Mouse (Mus musculus): Measurements from ENCODE around the gene Gm15517.
"Not testable (repeated sequence)": the region's sequence is repeated elsewhere in the genome, so short reads cannot be mapped to it uniquely, and the experiment has no call there.

Gm15517 gene

GRCm38 (mm10) chr7:44262791-44263643 lies 1.8 kb downstream of the Gm15517 start:
- in situ Hi-C loops (cut with MboI; ENCODE audit: unreplicated experiment in 2 of 2): loop anchor here (5.0 to 25.0 kb wide), 7 partner anchors 84 to 699 kb away; partner anchors contain the start of gene Cpt1c (in 1 of the 2)

GRCm38 (mm10) chr7:44268117-44268516 lies 6.9 kb downstream of the Gm15517 start:
- in situ Hi-C loops (cut with MboI; ENCODE audit: unreplicated experiment in 2 of 2): loop anchor here in 1 of 2 experiments (10.0 to 25.0 kb wide), 2 partner anchors 297 to 694 kb away; partner anchors contain the start of gene Cpt1c

- in situ Hi-C loops (cut with MboI; ENCODE audit: unreplicated experiment in 2 of 2): loop anchor here in 1 of 2 experiments (10.0 to 25.0 kb wide), 2 partner anchors 295 to 693 kb away; partner anchors contain the start of gene Cpt1c
Observed at GRCm38 (mm10) chr7:44269397-44269796, 8.2 kb downstream of the Gm15517 start.

DNA sequence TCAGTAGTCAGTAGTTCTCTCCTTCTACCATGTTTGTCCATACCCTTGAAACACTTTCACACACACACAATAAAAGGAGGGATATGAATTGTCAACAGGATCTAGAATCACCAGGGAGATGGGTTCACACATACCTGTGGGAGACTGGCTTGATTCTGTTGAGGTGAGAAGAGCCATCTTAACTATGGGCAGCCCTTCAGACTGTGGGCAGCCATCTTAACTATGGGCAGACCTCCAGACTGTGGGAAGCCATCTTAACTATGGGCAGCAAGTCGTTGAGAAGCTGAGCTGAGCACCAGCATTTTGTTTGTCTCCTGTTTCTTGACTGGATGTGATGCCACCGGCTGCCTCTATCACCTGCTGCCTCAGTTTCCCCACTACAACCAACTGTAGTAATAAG lies 10.1 kb downstream of the Gm15517 start:
- in situ Hi-C loops (cut with MboI; ENCODE audit: unreplicated experiment in 2 of 2): loop anchor here in 1 of 2 experiments (25.0 kb wide), 1 partner anchor 691 kb away; the partner anchor contains the start of gene Cpt1c

- in situ Hi-C loops (cut with MboI; ENCODE audit: unreplicated experiment in 2 of 2): loop anchor here in 1 of 2 experiments (25.0 kb wide), 1 partner anchor 690 kb away; the partner anchor contains the start of gene Cpt1c
Observed at GRCm38 (mm10) chr7:44272546-44272945, 11.3 kb downstream of the Gm15517 start.

DNA sequence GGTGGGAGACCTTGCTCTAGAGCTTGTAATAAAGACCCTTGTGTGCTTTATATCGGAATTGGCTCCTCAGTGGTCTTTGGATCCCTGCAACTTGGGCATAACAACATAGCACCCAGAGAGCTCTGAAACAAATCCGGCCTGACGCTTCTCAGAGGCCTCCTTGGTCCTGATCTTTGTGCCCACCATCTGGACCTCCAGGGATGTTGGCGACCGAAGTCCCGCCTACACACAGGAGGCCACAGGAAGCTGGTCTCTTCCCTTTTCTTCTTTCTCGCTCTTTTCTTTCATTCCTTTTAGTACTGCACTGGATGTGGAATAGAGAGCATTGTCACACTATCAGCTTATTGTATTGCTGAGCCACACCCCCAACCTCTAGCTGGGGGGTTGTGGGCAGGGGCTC lies 12.2 kb downstream of the Gm15517 start:
- in situ Hi-C loops (cut with MboI; ENCODE audit: unreplicated experiment in 2 of 2): loop anchor here in 1 of 2 experiments (25.0 kb wide), 1 partner anchor 689 kb away; the partner anchor contains the start of gene Cpt1c

GRCm38 (mm10) chr7:44274096-44274495 lies 12.8 kb downstream of the Gm15517 start:
- in situ Hi-C loops (cut with MboI; ENCODE audit: unreplicated experiment in 2 of 2): loop anchor here in 1 of 2 experiments (25.0 kb wide), 1 partner anchor 688 kb away; the partner anchor contains the start of gene Cpt1c

GRCm38 (mm10) chr7:44275546-44275945 lies 14.3 kb downstream of the Gm15517 start:
- in situ Hi-C loops (cut with MboI; ENCODE audit: unreplicated experiment in 2 of 2): no loop called here

GRCm38 (mm10) chr7:44276461-44277249 lies 15.4 kb downstream of the Gm15517 start:
- in situ Hi-C loops (cut with MboI; ENCODE audit: unreplicated experiment in 2 of 2): no loop called here

GRCm38 (mm10) chr7:44277250-44277622 lies 16.0 kb downstream of the Gm15517 start:
- in situ Hi-C loops (cut with MboI; ENCODE audit: unreplicated experiment in 2 of 2): no loop called here

GRCm38 (mm10) chr7:44280959-44281358 lies 19.7 kb downstream of the Gm15517 start:
- in situ Hi-C loops (cut with MboI; ENCODE audit: unreplicated experiment in 2 of 2): no loop called here

DNA sequence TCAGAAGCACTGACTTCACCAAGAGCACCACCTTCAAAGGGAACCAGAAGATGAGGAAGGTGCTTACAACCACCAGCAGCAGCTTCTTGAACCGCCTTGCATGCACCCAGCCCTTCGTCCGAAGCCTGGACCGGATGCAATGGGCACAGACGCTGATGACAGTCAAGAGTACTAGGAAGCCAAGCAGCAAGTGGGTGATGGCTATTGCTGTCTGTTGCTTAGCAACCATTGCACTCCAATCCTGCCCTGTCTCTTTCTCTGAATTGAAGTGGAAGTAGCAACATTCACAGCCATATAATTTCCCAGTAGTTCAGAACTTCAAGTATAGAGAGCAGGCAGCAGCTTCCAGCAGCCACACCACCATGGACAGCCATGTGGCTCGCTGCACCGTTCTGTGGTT lies 20.3 kb downstream of the Gm15517 start:
- in situ Hi-C loops (cut with MboI; ENCODE audit: unreplicated experiment in 2 of 2): no loop called here

GRCm38 (mm10) chr7:44287760-44288159 lies 26.5 kb downstream of the Gm15517 start:
- in situ Hi-C loops (cut with MboI; ENCODE audit: unreplicated experiment in 2 of 2): no loop called here

- in situ Hi-C loops (cut with MboI; ENCODE audit: unreplicated experiment in 2 of 2): no loop called here
Observed at GRCm38 (mm10) chr7:44290986-44291385, 29.7 kb downstream of the Gm15517 start.

DNA sequence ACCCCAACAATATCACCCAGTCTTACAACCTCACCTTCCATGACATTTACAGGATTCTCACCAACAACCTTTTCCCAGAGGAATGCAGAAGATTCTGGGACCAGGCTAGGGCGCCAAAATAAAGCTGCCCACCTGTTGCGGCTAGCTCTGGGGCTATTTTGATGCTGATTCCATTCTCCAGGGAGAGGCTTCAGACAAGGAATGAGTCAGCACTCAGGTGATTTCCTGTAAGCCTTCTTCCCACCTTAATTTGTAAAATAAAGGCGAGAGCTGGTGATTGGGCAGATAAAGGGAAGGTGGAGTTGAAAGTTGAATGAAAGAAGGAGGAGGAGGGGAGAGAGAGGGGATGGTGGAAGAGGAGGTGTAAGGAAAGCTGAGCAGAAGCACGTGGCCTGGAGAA lies 30.2 kb downstream of the Gm15517 start:
- in situ Hi-C loops (cut with MboI; ENCODE audit: unreplicated experiment in 2 of 2): no loop called here

GRCm38 (mm10) chr7:44297501-44297900 lies 36.3 kb downstream of the Gm15517 start:
- in situ Hi-C loops (cut with MboI; ENCODE audit: unreplicated experiment in 2 of 2): not testable (repeated sequence)

- in situ Hi-C loops (cut with MboI; ENCODE audit: unreplicated experiment in 2 of 2): no loop called here
Observed at GRCm38 (mm10) chr7:44303346-44304340, 42.4 kb downstream of the Gm15517 start.

- in situ Hi-C loops (cut with MboI; ENCODE audit: unreplicated experiment in 2 of 2): no loop called here
Observed at GRCm38 (mm10) chr7:44304463-44304774, 43.2 kb downstream of the Gm15517 start.

GRCm38 (mm10) chr7:44304775-44305641 lies 43.8 kb downstream of the Gm15517 start:
- in situ Hi-C loops (cut with MboI; ENCODE audit: unreplicated experiment in 2 of 2): no loop called here

Data from v-Abl transformed pro-B cells (cell line).